28 mouse cellular contexts compared by ENCODE assay signal in genomic region chr12:108742241-108742640, GRCm38 (mm10). TPM values are rescaled to one million over a fixed set of nuclear protein-coding genes. Genes with fewer than 3 reads are reported as not detected.
"Had no signal": no experiment of that assay in that cellular context is flagged by ENCODE, and none has a peak within 500 bp of the region (broad histone marks: within the 10 kb centered on the region; RNA-seq: fewer than 3 reads in every experiment).

No protein-coding gene starts in this region.

- DNase-seq: gastrocnemius, adult 2 months; gastrocnemius, postnatal 10 days; gastrocnemius, postnatal 25 days; heart, adult 2 months; heart, postnatal 4 days; kidney, adult 2 months; kidney, adult 9 months; kidney, postnatal 14 days; kidney, postnatal 36 days; liver; liver, embryonic 13.5 days; liver, postnatal 0 days had no signal

- H3K27ac ChIP-seq: gastrocnemius, adult 2 months; heart, adult 2 months; heart, embryonic 13.5 days; heart, embryonic 15.5 days; hindbrain, embryonic 10.5 days; hindbrain, embryonic 12.5 days; hindbrain, embryonic 14.5 days; intestine, embryonic 15.5 days; layer of hippocampus, adult 2 months; left cerebral cortex, adult 2 months; limb, embryonic 10.5 days; limb, embryonic 12.5 days; liver, embryonic 13.5 days; liver, embryonic 15.5 days had no signal

- H3K4me3 ChIP-seq: gastrocnemius, adult 2 months; heart, adult 2 months; heart, embryonic 13.5 days; heart, embryonic 15.5 days; hindbrain, embryonic 10.5 days; hindbrain, embryonic 12.5 days; intestine, embryonic 15.5 days; layer of hippocampus, adult 2 months; left cerebral cortex, adult 2 months; limb, embryonic 10.5 days; limb, embryonic 12.5 days; liver, embryonic 13.5 days; liver, embryonic 15.5 days had no signal

- ATAC-seq: hindbrain, embryonic 16.5 days; inflammation-experienced regulatory T-cells, adult 6 months; intestine, embryonic 15.5 days; intestine, postnatal 0 days; liver, postnatal 0 days had no signal

- H3K9ac ChIP-seq: heart, embryonic 13.5 days; heart, embryonic 15.5 days; hindbrain, embryonic 12.5 days; hindbrain, embryonic 14.5 days; intestine, embryonic 15.5 days; limb, embryonic 12.5 days; liver, embryonic 13.5 days; liver, embryonic 15.5 days; liver, postnatal 0 days had no signal

- H3K27me3 ChIP-seq: heart, embryonic 13.5 days; heart, embryonic 15.5 days; hindbrain, embryonic 12.5 days; intestine, embryonic 15.5 days; limb, embryonic 12.5 days; liver, embryonic 13.5 days; liver, embryonic 15.5 days had no signal

- H3K9me3 ChIP-seq: heart, embryonic 13.5 days; heart, embryonic 15.5 days; hindbrain, embryonic 10.5 days; hindbrain, embryonic 12.5 days; intestine, embryonic 15.5 days; limb, embryonic 10.5 days; limb, embryonic 12.5 days; liver, embryonic 13.5 days; liver, embryonic 15.5 days had no signal

- H3K4me2 ChIP-seq: heart, embryonic 13.5 days; heart, embryonic 15.5 days; hindbrain, embryonic 12.5 days; hindbrain, embryonic 14.5 days; intestine, embryonic 15.5 days; limb, embryonic 12.5 days; liver, embryonic 11.5 days; liver, embryonic 13.5 days; liver, embryonic 15.5 days had no signal

- H3K36me3 ChIP-seq: heart, embryonic 13.5 days; heart, embryonic 15.5 days; hindbrain, embryonic 10.5 days; hindbrain, embryonic 12.5 days; intestine, embryonic 15.5 days; limb, embryonic 10.5 days; limb, embryonic 12.5 days; liver, embryonic 13.5 days; liver, embryonic 15.5 days had no signal

- H3K4me1 ChIP-seq: heart, embryonic 13.5 days; heart, embryonic 15.5 days; hindbrain, embryonic 12.5 days; intestine, embryonic 15.5 days; limb, embryonic 10.5 days; limb, embryonic 12.5 days; liver, embryonic 13.5 days; liver, embryonic 15.5 days had no signal

RNA-seq across cellular contexts. Expression of gene Degs2, which starts 40.1 kb away (rescaled TPM):
- total RNA-seq: gastrocnemius, adult 2 months; gastrocnemius, postnatal 4 days; heart, postnatal 4 days had no signal
